Mouse (Mus musculus): ENCODE results near the gene Sema4a. TPM values are rescaled to one million over a fixed set of nuclear protein-coding genes. Genes with fewer than 3 reads are reported as not detected.

Gene Sema4a
- total RNA-seq, 4 experiments from 2014 or later: 0.48 to 1.2 (median 1.00) TPM

- DNase-seq (ENCODE audit: low spot score in 2 of 2): no peak
Measured at GRCm38 (mm10) chr3:88456746-88457532, 4.0 kb downstream of the Sema4a start.

- no peak for DNase-seq (ENCODE audit: low spot score in 2 of 2)
Measured at GRCm38 (mm10) chr3:88456313-88456712, 4.7 kb downstream of the Sema4a start.

GRCm38 (mm10) chr3:88455588-88456264 lies 5.3 kb downstream of the Sema4a start:
- DNase-seq (ENCODE audit: low spot score in 2 of 2): no peak

- no peak for DNase-seq (ENCODE audit: low spot score in 2 of 2)
Measured at GRCm38 (mm10) chr3:88454762-88455587, 6.0 kb downstream of the Sema4a start.

GRCm38 (mm10) chr3:88453986-88454385 lies 7.0 kb downstream of the Sema4a start:
- no peak for DNase-seq (ENCODE audit: low spot score in 2 of 2)

- DNase-seq (ENCODE audit: low spot score in 2 of 2): no peak
Measured at GRCm38 (mm10) chr3:88453369-88453768, 7.6 kb downstream of the Sema4a start.

- no peak for DNase-seq (ENCODE audit: low spot score in 2 of 2)
Measured at GRCm38 (mm10) chr3:88452716-88453115, 8.3 kb downstream of the Sema4a start.

GRCm38 (mm10) chr3:88452246-88452645 lies 8.7 kb downstream of the Sema4a start:
- no peak for DNase-seq (ENCODE audit: low spot score in 2 of 2)

GRCm38 (mm10) chr3:88450379-88451131 lies 10.4 kb downstream of the Sema4a start:
- no peak for DNase-seq (ENCODE audit: low spot score in 2 of 2)

GRCm38 (mm10) chr3:88449395-88450023 lies 11.5 kb downstream of the Sema4a start:
- no peak for DNase-seq (ENCODE audit: low spot score in 2 of 2)

- DNase-seq (ENCODE audit: low spot score in 2 of 2): no peak
Measured at GRCm38 (mm10) chr3:88448443-88448842, 12.5 kb downstream of the Sema4a start.

GRCm38 (mm10) chr3:88447676-88448183 lies 13.3 kb downstream of the Sema4a start:
- no peak for DNase-seq (ENCODE audit: low spot score in 2 of 2)

GRCm38 (mm10) chr3:88446471-88447123 lies 14.4 kb downstream of the Sema4a start:
- no peak for DNase-seq (ENCODE audit: low spot score in 2 of 2)

- no peak for DNase-seq (ENCODE audit: low spot score in 2 of 2)
Measured at GRCm38 (mm10) chr3:88442888-88443287, 18.1 kb downstream of the Sema4a start.

GRCm38 (mm10) chr3:88442488-88442887 lies 18.5 kb downstream of the Sema4a start:
- DNase-seq (ENCODE audit: low spot score in 2 of 2): no peak

- DNase-seq (ENCODE audit: low spot score in 2 of 2): no peak
Measured at GRCm38 (mm10) chr3:88440500-88441381, 20.2 kb downstream of the Sema4a start.

- no peak for DNase-seq (ENCODE audit: low spot score in 2 of 2)
Measured at GRCm38 (mm10) chr3:88439582-88439981, 21.4 kb downstream of the Sema4a start.

GRCm38 (mm10) chr3:88437454-88437853 lies 23.5 kb downstream of the Sema4a start:
- DNase-seq (ENCODE audit: low spot score in 2 of 2): no peak
